Mouse (Mus musculus): ENCODE data around the gene Zfp667. TPM values are rescaled to one million over a fixed set of nuclear protein-coding genes. Genes with fewer than 3 reads are reported as not detected.
"Not testable (repeated sequence)": the region's sequence is repeated elsewhere in the genome, so short reads cannot be mapped to it uniquely, and the experiment has no call there.

The Zfp667 gene
- polyA plus RNA-seq, 1 experiment from 2014 or later = 1.1 TPM

DNA sequence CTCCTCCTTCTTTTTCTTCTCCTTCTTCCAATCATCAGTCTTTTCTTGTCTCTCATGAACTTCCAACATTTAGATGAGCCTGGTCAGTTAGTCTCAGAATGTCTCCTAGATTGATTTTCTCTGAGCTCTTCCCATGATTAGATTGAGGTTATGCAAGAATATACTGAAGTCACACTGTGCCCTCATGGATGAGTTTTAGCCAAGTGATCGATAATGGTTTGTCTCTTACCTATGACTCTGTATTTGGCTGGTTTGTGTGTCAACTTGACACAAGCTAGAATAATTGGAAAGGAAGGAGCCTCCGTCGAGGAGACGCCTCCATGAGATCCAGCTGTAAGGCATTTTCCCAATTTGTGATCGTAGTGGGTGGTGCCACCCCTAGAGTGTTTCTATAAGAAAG, 31.9 kb upstream of the Zfp667 start:
- TF ChIP-seq CTCF (IDR thresholded peaks at IDR 0.05; ENCODE audit: low read depth) (no peak), EP300 (IDR thresholded peaks at IDR 0.05; ENCODE audit: low read depth) (no peak)
- no peak for ATAC-seq
- H3K4me1 ChIP-seq (ENCODE audit: insufficient read depth) = no peaks in the 10 kb centered on the region
- H3K9me3 ChIP-seq (ENCODE audit: low read length) = no peaks in the 10 kb centered on the region
- no peak overlapping the region for H3K4me2 ChIP-seq (ENCODE audit: low read depth, low read length)
- H3K36me3 ChIP-seq (replicated peaks; ENCODE audit: insufficient read depth, low read length) = no peaks in the 10 kb centered on the region
- H3K27me3 ChIP-seq (ENCODE audit: insufficient read depth, low read length) = no peaks in the 10 kb centered on the region
- 77% methylated on average over 5 of the region's 5 CpGs for WGBS (ENCODE audit: insufficient replicate concordance)
- H3K9ac ChIP-seq (replicated peaks) = no peak overlapping the region
- no peak for DNase-seq
- H3K27ac ChIP-seq (ENCODE audit: low read depth) = no peak overlapping the region
- no peak overlapping the region for H3K4me3 ChIP-seq (ENCODE audit: low read depth, low read length)

DNA sequence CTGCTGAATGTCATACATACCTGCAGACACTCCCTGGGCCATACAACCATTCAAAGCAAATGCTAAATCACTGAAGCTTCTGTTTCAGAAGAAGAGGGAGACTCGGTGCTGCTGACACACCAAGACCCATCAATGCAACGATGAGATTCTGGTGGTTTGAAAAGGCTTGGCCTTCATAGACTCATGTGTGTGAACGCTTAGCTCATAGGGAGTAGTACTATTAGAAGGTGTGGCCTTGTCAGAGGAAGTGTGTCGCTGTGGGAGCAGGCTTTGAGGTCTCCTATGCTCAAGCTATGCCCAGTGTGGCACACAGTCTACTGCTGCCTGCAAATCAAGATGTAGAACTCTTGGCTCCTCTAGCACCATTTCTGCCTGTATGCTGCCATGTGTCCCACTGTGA, 29.0 kb upstream of the Zfp667 start:
- Histone ChIP-seq H3K27me3 (ENCODE audit: insufficient read depth, low read length) (no peaks in the 10 kb centered on the region), H3K4me1 (ENCODE audit: insufficient read depth) (no peaks in the 10 kb centered on the region), H3K9ac (replicated peaks) (no peak overlapping the region), H3K4me3 (ENCODE audit: low read depth, low read length) (no peak overlapping the region), H3K36me3 (replicated peaks; ENCODE audit: insufficient read depth, low read length) (no peaks in the 10 kb centered on the region), H3K9me3 (ENCODE audit: low read length) (no peaks in the 10 kb centered on the region), H3K27ac (ENCODE audit: low read depth) (no peak overlapping the region), H3K4me2 (ENCODE audit: low read depth, low read length) (no peak overlapping the region)
- DNase-seq (no peak), ATAC-seq (no peak)
- TF ChIP-seq CTCF (IDR thresholded peaks at IDR 0.05; ENCODE audit: low read depth) (no peak), EP300 (IDR thresholded peaks at IDR 0.05; ENCODE audit: low read depth) (no peak)
- 72% methylated on average over 4 of the region's 4 CpGs for WGBS (ENCODE audit: insufficient replicate concordance)

DNA sequence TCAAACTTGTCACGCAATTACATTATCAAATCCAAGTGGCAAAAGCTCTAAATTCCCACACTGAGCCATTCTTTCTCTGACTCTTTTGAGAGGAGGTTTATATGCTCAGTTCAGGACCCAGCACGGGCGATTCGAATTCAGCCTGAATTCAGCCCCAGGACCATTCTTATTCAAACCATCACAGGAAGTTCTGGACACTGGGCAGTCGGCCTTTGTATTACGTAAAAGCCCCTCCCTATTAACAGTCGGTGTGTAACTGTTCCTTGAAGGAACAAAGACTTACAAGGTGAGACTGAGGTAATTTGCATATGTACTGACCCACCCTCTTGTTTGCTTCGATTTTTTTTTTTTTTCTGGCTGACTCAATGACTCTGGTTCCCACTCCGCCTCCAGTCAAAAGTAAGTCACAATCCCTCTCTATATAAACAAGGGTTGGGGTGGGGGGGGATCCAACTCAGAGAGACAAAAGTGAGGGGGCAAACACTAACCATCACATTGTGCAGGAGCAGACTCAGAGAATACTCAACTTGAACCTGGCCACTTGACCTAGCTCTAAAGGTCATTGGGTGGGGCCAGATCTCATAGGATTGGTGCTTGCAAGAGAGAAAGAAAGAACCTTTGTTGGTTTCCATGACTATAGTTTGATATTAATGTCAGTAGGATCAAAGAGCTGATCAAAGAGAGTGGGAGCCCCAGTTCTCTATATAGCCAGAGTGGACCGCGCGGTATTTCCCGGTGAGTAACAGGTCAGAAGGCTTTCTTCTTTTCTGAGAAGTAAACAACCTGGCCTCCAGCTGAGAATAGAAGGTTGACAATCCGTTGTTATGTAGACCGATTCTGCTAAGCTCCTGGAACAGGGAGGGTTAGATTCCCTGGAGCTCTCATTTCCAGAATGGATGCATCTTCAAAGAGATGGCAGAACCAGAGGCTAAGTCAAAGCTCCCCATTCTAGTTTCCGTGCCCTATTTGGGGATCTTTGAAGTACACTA, 27.9 kb upstream of the Zfp667 start:
- H3K4me3 ChIP-seq (ENCODE audit: low read depth, low read length) = no peak overlapping the region
- ATAC-seq = no peak
- TF ChIP-seq CTCF (IDR thresholded peaks at IDR 0.05; ENCODE audit: low read depth) (no peak), EP300 (IDR thresholded peaks at IDR 0.05; ENCODE audit: low read depth) (no peak)
- H3K27ac ChIP-seq (ENCODE audit: low read depth) = no peak overlapping the region
- H3K4me2 ChIP-seq (ENCODE audit: low read depth, low read length) = no peak overlapping the region
- H3K9ac ChIP-seq (replicated peaks) = no peak overlapping the region
- H3K27me3 ChIP-seq (ENCODE audit: insufficient read depth, low read length) = no peaks in the 10 kb centered on the region
- WGBS (ENCODE audit: insufficient replicate concordance) = 43% methylated on average over 16 of the region's 16 CpGs
- no peaks in the 10 kb centered on the region for H3K36me3 ChIP-seq (replicated peaks; ENCODE audit: insufficient read depth, low read length)
- no peak for DNase-seq
- no peaks in the 10 kb centered on the region for H3K4me1 ChIP-seq (ENCODE audit: insufficient read depth)
- H3K9me3 ChIP-seq (ENCODE audit: low read length) = no peaks in the 10 kb centered on the region

DNA sequence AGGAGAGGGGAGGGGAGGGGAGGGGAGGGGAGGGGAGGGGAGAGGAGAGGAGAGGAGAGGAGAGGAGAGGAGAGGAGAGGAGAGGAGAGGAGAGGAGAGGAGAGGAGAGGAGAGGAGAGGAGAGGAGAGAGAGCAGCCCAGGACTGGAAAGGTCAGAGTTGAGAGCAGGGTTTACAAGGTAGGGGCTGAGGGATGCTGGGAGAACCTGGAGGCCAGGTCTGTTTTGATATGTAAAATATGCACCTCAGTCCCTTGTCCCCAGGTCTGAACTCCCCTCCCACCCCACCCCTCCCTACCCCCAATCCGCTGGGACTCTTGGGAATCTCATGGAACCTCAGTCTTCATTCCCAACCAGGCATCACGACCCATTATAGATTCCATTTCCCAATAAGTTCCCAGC, 26.4 kb upstream of the Zfp667 start:
- WGBS (ENCODE audit: insufficient replicate concordance) = 51% methylated on average over 2 of the region's 2 CpGs
- not testable (repeated sequence) for DNase-seq; ATAC-seq; H3K27ac ChIP-seq (ENCODE audit: low read depth); H3K9me3 ChIP-seq (ENCODE audit: low read length); H3K27me3 ChIP-seq (ENCODE audit: insufficient read depth, low read length); H3K4me2 ChIP-seq (ENCODE audit: low read depth, low read length); H3K4me1 ChIP-seq (ENCODE audit: insufficient read depth); H3K36me3 ChIP-seq (replicated peaks; ENCODE audit: insufficient read depth, low read length); H3K4me3 ChIP-seq (ENCODE audit: low read depth, low read length); H3K9ac ChIP-seq (replicated peaks)

DNA sequence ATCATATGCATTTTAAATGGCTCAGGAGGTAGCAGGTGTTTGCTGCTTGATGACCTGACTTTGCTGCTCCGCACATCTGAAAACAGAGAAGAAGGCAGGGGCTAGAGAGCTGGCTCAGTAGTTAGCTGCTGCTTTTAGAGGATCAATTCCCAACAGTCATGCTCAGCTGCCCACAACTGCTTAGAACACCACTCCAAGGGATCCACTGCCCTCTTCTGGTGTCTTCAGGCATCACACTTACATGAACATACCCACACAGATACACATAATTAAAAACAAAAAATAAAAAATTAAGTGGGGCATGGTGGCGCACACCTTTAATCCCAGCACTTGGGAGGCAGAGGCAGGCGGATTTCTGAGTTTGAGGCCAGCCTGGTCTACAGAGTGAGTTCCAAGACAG, 24.3 kb upstream of the Zfp667 start:
- TF ChIP-seq CTCF (IDR thresholded peaks at IDR 0.05; ENCODE audit: low read depth) = 0 out of 2 replicates have a peak, but pooled peaks have one; percentile 18
- TF ChIP-seq EP300 (IDR thresholded peaks at IDR 0.05; ENCODE audit: low read depth) = no peak
- Histone ChIP-seq H3K9ac (replicated peaks) (no peak overlapping the region), H3K4me1 (ENCODE audit: insufficient read depth) (no peaks in the 10 kb centered on the region), H3K9me3 (ENCODE audit: low read length) (no peaks in the 10 kb centered on the region), H3K27ac (ENCODE audit: low read depth) (no peak overlapping the region), H3K4me2 (ENCODE audit: low read depth, low read length) (no peak overlapping the region), H3K4me3 (ENCODE audit: low read depth, low read length) (no peak overlapping the region), H3K27me3 (ENCODE audit: insufficient read depth, low read length) (no peaks in the 10 kb centered on the region), H3K36me3 (replicated peaks; ENCODE audit: insufficient read depth, low read length) (no peaks in the 10 kb centered on the region)
- ATAC-seq = no peak
- no peak for DNase-seq
- WGBS (ENCODE audit: insufficient replicate concordance) = 73% methylated on average over 3 of the region's 3 CpGs

DNA sequence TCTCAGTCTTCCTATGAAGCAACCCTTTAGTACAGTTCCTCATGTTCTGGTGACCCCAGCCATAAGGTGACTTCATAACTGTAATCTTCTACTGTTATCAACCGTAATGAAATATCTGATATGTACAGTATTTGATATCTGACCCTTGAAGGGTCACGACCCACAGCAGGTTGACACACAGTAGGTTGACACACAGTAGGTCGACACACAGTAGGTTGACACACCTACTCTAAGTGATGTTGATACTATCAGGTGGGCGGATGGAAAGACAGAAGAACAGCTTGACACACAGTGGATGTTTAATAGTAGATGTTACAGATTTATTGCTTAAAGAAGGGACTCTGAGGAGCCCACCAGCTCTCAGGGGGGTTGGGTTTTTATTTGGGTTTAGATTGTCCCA, 23.4 kb upstream of the Zfp667 start:
- Histone ChIP-seq H3K4me2 (ENCODE audit: low read depth, low read length) (no peak overlapping the region), H3K27ac (ENCODE audit: low read depth) (no peak overlapping the region), H3K4me1 (ENCODE audit: insufficient read depth) (no peaks in the 10 kb centered on the region), H3K27me3 (ENCODE audit: insufficient read depth, low read length) (no peaks in the 10 kb centered on the region), H3K36me3 (replicated peaks; ENCODE audit: insufficient read depth, low read length) (no peaks in the 10 kb centered on the region), H3K4me3 (ENCODE audit: low read depth, low read length) (no peak overlapping the region), H3K9me3 (ENCODE audit: low read length) (no peaks in the 10 kb centered on the region), H3K9ac (replicated peaks) (no peak overlapping the region)
- ATAC-seq (no peak), DNase-seq (no peak)
- TF ChIP-seq CTCF (IDR thresholded peaks at IDR 0.05; ENCODE audit: low read depth) (no peak), EP300 (IDR thresholded peaks at IDR 0.05; ENCODE audit: low read depth) (no peak)
- WGBS (ENCODE audit: insufficient replicate concordance) = 74% methylated on average over 4 of the region's 4 CpGs
